In the genomic region with DNA sequence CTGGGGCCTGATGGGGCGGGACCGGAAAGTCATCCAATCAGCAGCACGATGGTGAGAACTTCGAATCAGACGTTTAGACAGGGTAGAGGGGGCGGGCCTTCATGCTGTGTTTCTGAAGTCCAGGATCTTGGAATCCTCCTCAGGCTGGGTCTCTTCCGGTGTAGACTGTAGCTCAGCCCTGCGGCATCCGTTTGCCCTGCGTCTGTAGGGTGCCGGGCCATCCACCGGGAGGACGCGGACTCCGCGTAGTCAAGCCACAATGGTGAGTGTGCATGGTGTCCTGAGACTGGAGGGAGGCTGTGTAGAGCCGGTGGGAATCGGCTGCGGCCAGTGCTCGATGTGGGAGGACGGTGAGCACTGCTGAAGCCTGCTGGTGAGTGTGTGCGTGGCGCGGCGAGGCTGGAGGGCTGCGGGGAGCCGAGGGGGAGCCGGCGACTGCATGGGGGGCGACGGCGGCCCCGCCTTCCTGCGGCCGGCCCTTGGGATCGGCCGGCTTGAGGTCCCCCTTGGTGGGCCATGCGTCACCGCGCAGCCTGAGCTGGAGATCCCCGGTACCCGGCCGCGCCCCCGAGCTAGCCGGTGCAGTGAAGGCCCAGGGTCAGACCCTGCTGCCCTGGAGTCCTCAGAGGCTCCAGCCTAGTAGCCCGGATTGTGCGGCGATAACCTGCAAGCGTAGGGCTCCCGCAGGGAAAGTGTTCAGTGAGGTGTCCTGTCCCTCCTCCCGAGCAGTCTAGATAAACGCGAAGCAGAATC, we compare ENCODE assay signal across 8 mouse cellular contexts. TPM values are rescaled to one million over a fixed set of nuclear protein-coding genes. Genes with fewer than 3 reads are reported as not detected.
DNase-seq lines count a peak whose midpoint lies in the region; ATAC-seq lines count a peak whose summit lies in the region.

A gene (plus strand): TSS at position 84 of the 753 bp plus-strand sequence.

- under 1% methylated on average over 53 of the region's 54 CpGs for WGBS in forebrain, embryonic 10.5 days
- WGBS in heart, embryonic 16.5 days: under 1% methylated on average over 54 of the region's 54 CpGs
- under 1% methylated on average over 54 of the region's 54 CpGs for WGBS in liver, embryonic 15.5 days (ENCODE audit: insufficient replicate concordance)
- under 1% methylated on average over 54 of the region's 54 CpGs for WGBS in neural tube, embryonic 12.5 days

- H3K27me3 ChIP-seq in forebrain, embryonic 10.5 days (ENCODE audit: poor library complexity, severe bottlenecking): no peaks in the 10 kb centered on the region
- no peaks in the 10 kb centered on the region for H3K27me3 ChIP-seq in heart, embryonic 16.5 days (ENCODE audit: control insufficient read depth, insufficient read depth, low read length)
- no peaks in the 10 kb centered on the region for H3K27me3 ChIP-seq in liver, embryonic 15.5 days
- no peaks in the 10 kb centered on the region for H3K27me3 ChIP-seq in neural tube, embryonic 12.5 days (replicated peaks)

- H3K4me1 ChIP-seq in forebrain, embryonic 10.5 days: peaks cover 35% of the 10 kb centered on the region
- H3K4me1 ChIP-seq in heart, embryonic 16.5 days (ENCODE audit: control insufficient read depth, insufficient read depth, low read length): peaks cover 17% of the 10 kb centered on the region
- peaks cover 17% of the 10 kb centered on the region for H3K4me1 ChIP-seq in liver, embryonic 15.5 days (replicated peaks)
- H3K4me1 ChIP-seq in neural tube, embryonic 12.5 days: peaks cover 24% of the 10 kb centered on the region

- peak within 1 kb of the TSS; percentile 81 for H3K4me2 ChIP-seq in heart, embryonic 16.5 days (ENCODE audit: low read depth, low read length)
- H3K4me2 ChIP-seq in liver, embryonic 15.5 days: peak within 1 kb of the TSS; percentile 89
- peak within 1 kb of the TSS; percentile 71 for H3K4me2 ChIP-seq in neural tube, embryonic 12.5 days (replicated peaks)

- H3K9ac ChIP-seq in heart, embryonic 16.5 days (ENCODE audit: low read length): peak within 1 kb of the TSS; percentile 88
- peak within 1 kb of the TSS; percentile 73 for H3K9ac ChIP-seq in liver, embryonic 15.5 days
- peak within 1 kb of the TSS; percentile 96 for H3K9ac ChIP-seq in neural tube, embryonic 12.5 days

- H3K27ac ChIP-seq in forebrain, embryonic 10.5 days: peak within 1 kb of the TSS; percentile 96
- H3K27ac ChIP-seq in heart, embryonic 16.5 days (ENCODE audit: low read length): peak within 1 kb of the TSS; percentile 83
- H3K27ac ChIP-seq in liver, embryonic 15.5 days (replicated peaks): peak within 1 kb of the TSS; percentile 45; the same call in 1 of the 2 replicates
- H3K27ac ChIP-seq in neural tube, embryonic 12.5 days: peak within 1 kb of the TSS; percentile 78

- DNase-seq in c-Kit-negative CD71-positive TER-119-positive erythroid progenitor cells, embryonic 14.5 days (ENCODE audit: low read depth, low spot score): peak; percentile 66
- peak; percentile 89 for DNase-seq in forebrain, embryonic 10.5 days (ENCODE audit: extremely low spot score, low spot score)
- peak; percentile 94 to 96 for DNase-seq in kidney, postnatal 36 days
- peak; percentile 96 for DNase-seq in telencephalon, adult 2 months (ENCODE audit: low read depth, low spot score)

- peak; percentile 98 for ATAC-seq in CD4-positive, CD25-positive, alpha-beta regulatory T cell, adult 4 months
- ATAC-seq in heart, embryonic 16.5 days (replicated peaks; ENCODE audit: extremely low read depth, insufficient read depth, low FRiP score): peak; percentile 99
- ATAC-seq in liver, embryonic 15.5 days (ENCODE audit: insufficient read depth): peak; percentile 98
- peak; percentile 100 for ATAC-seq in neural tube, embryonic 12.5 days (ENCODE audit: low FRiP score, low read depth)

- H3K4me3 ChIP-seq in forebrain, embryonic 10.5 days: peak within 1 kb of the TSS; percentile 96
- peak within 1 kb of the TSS; percentile 92 for H3K4me3 ChIP-seq in heart, embryonic 16.5 days (ENCODE audit: low read length)
- peak within 1 kb of the TSS; percentile 78 for H3K4me3 ChIP-seq in liver, embryonic 15.5 days (replicated peaks)
- peak within 1 kb of the TSS; percentile 81 for H3K4me3 ChIP-seq in neural tube, embryonic 12.5 days

- H3K9me3 ChIP-seq in forebrain, embryonic 10.5 days: no peaks in the 10 kb centered on the region
- H3K9me3 ChIP-seq in heart, embryonic 16.5 days (replicated peaks; ENCODE audit: control insufficient read depth, low read length): no peaks in the 10 kb centered on the region
- no peaks in the 10 kb centered on the region for H3K9me3 ChIP-seq in liver, embryonic 15.5 days (replicated peaks)
- no peaks in the 10 kb centered on the region for H3K9me3 ChIP-seq in neural tube, embryonic 12.5 days

- H3K36me3 ChIP-seq in forebrain, embryonic 10.5 days (replicated peaks): no peaks in the 10 kb centered on the region
- no peaks in the 10 kb centered on the region for H3K36me3 ChIP-seq in heart, embryonic 16.5 days (ENCODE audit: control insufficient read depth, insufficient read depth)
- no peaks in the 10 kb centered on the region for H3K36me3 ChIP-seq in liver, embryonic 15.5 days (replicated peaks)
- H3K36me3 ChIP-seq in neural tube, embryonic 12.5 days: no peaks in the 10 kb centered on the region

RNA-seq across cellular contexts. Expression of the gene that starts here (rescaled TPM):
- polyA plus RNA-seq in CD4-positive, CD25-positive, alpha-beta regulatory T cell, adult 4 months (2017; shearing (Covaris generic)): 1 to 10 TPM; 7.5 to 7.9 TPM
- polyA plus RNA-seq in forebrain, embryonic 10.5 days (2016; fragmentation: Nextera tagmentation; extraction: Ambion mirVana): 7.7 and 8.4 TPM in 2 replicates
- 4.6 and 5.6 TPM in 2 replicates for polyA plus RNA-seq in heart, embryonic 16.5 days (2015; fragmentation: Nextera tagmentation; extraction: Ambion mirVana)
- polyA plus RNA-seq in liver, embryonic 15.5 days (2015; fragmentation: Nextera tagmentation; extraction: Ambion mirVana): 0.82 and 0.89 TPM in 2 replicates
- polyA plus RNA-seq in neural tube, embryonic 12.5 days (2016; fragmentation: Nextera tagmentation; extraction: Ambion mirVana): 9.7 and 11.3 TPM in 2 replicates

Comparison
In these comparisons a context has a peak if more than half of its experiments do, and no peak if none do; other contexts are left out.
1. Peak in every context shown above with its lines: DNase-seq, ATAC-seq, H3K4me3 ChIP-seq and H3K27ac ChIP-seq.
2. Peak in ATAC-seq, H3K4me3 ChIP-seq, H3K27ac ChIP-seq, H3K9ac ChIP-seq and H3K4me2 ChIP-seq in liver, embryonic 15.5 days; RNA of the gene not detected or under 1 TPM.
3. H3K27ac ChIP-seq: peak in every context shown above with its lines; median percentile 96 in forebrain, embryonic 10.5 days; 83 in heart, embryonic 16.5 days; 78 in neural tube, embryonic 12.5 days; 45 in liver, embryonic 15.5 days.